Mouse (Mus musculus): ENCODE data around the gene Rhox3a.
"Not testable (repeated sequence)": the region's sequence is repeated elsewhere in the genome, so short reads cannot be mapped to it uniquely, and the experiment has no call there.

Rhox3a gene

DNA sequence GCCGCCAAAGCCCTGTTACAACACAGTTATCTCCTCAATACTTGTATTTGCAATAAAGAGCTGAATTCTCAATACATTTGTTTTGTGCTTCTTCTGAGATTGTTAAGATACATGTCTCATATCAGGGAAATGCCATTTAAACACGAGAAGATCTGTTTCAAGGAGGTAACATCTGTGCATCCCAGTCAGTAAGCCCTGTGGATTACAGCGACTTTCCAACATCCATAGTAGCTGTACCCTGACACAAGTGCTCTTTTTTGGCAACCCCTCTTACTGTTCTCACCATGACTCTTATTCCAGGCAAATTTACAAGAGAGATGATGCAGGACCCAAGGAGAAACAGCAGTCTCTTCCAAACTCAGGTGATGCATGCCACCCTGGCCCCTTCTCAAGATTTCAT, at the start of gene Rhox3a:
TSS of gene Rhox3a (plus strand) at position 301 of the 400 bp plus-strand sequence.
- not testable (repeated sequence) for DNase-seq (ENCODE audit: low spot score)

DNA sequence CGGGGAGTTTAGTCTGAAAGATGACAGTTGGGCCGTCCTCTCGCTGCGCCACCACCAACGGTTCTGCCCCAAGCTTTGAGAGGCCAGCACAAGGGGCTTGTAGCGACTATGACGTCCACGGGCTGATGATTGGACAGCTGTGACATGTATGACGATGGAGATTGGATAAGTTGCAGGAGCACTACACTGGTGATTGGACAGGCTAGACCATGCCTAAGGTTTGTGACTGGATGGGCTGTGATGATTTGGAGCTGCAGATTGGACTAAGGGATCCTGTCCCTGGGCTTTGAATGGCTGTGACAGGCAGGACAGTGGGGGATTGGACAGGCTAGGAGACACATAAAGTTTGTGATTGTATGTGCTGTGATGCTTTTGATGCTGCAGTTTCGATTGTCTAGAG, 38.8 kb upstream of the Rhox3a start, which contains the start of gene Gm9:
TSS of gene Gm9 (minus strand) at position 101 of the 400 bp plus-strand sequence.
- no peak for DNase-seq (ENCODE audit: low spot score)

DNA sequence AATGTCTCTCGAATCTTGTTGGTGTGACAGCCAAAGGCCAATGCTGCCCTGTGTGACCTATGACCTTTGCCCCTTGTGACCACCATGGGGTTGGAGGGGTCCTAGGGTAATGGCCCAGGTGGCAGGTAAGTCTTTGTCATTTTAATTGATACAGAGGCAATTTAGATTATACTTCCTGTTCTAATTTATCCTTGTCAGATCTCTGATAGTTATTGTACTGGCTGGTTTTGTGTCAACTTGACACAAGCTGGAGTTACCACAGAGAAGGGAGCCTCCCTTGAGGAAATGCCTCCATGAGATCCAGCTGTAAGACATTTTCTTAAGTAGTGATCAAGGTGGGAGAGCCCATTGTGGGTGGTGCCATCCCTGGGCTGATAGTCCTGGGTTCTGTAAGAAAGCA, 27.6 kb upstream of the Rhox3a start, which contains the start of gene Rhox1:
TSS of gene Rhox1 (minus strand) at position 101 of the 400 bp plus-strand sequence.
- not testable (repeated sequence) for DNase-seq (ENCODE audit: low spot score)

DNA sequence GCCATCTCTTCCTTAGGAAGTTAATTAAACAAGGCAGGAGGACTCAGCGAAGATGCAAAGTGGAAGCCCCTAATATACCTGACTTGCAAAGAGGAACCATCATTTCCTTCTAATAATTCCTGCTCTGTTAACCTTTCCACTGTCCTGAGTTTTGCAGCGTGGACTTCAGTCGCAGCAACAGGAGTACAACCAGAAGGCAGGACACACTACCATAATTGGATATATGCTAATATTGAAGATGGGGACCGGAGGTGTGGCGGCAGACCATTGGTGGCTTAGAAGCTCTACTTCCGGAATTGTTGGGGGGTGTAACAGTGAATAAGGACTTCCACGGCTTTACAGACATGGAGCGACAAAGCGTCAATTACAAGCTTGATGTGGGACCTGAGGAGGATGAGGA, 5.0 kb upstream of the Rhox3a start, which contains the start of gene Rhox2a:
TSS of gene Rhox2a (plus strand) at position 301 of the 400 bp plus-strand sequence.
- DNase-seq (ENCODE audit: low spot score): not testable (repeated sequence)

DNA sequence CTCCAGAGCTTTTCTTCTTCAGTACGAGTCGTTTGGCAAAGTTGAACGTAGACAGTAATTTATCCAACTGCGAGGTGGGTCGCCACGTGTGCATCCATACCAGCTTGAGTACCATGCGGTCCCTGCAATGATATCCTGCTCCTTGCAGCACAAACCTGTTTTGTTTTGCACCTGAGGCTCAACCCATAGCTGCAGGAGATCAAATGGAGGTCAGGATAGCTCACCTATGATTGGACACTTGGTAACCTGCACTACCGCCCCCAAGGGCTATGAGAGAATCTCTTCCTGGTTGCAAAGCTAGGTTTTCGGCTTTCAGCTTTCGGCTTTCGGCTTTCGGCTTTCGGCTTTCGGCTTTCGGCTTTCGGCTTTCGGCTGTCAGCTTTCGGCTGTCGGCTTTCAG, 15.3 kb downstream of the Rhox3a start, which contains the start of gene Rhox4a:
TSS of gene Rhox4a (plus strand) at position 301 of the 400 bp plus-strand sequence.
- DNase-seq (ENCODE audit: low spot score): not testable (repeated sequence)
